Comparison of ENCODE assay signal across 9 mouse cellular contexts in the genomic region with DNA sequence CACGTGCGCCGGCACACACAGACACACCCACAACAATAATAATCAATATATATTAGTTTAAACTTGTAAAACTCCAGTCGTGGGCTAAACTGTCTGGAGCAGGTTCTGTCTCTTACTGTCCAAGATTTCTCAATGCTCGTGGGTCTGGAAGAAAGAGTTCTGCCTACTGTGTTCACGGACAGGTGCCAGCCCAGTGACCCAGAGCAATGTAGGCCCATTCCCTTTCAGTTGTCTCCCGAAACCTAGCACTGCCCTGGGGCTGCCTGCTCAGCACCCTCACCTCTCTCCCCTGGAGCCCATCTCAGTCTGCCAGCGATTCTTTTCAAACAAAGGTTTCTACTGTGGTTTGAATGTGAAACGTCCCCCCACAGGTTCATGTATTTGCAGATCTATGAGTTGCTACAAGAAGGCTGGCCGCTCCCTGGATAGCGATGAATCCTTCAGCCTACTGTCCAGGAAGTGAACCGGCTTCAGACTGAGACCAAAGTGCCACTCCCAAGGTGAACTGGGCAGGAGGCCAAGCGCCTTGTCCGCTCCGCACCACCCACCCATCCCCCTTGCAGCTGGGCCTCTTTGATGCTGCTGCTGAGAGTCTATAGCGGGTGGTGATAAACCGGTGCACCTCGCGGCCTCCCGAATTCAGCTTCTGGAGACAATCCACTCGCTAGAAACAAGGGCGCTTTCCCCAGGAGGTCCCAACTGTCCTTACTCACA. TPM values are rescaled to one million over a fixed set of nuclear protein-coding genes. Genes with fewer than 3 reads are reported as not detected.
DNase-seq lines count a peak whose midpoint lies in the region; ATAC-seq and TF ChIP-seq lines count a peak whose summit lies in the region.
"Had no signal": no experiment of that assay in that cellular context is flagged by ENCODE, and none has a peak within 500 bp of the region (broad histone marks: within the 10 kb centered on the region; RNA-seq: fewer than 3 reads in every experiment).

No protein-coding gene starts in this region.

- peaks cover 3% of the 10 kb centered on the region; the same call in 1 of the 2 replicates for H3K4me1 ChIP-seq in forebrain, embryonic 14.5 days (ENCODE audit: control insufficient read depth, insufficient read depth, low read length)
- H3K4me1 ChIP-seq in forebrain, embryonic 12.5 days: peaks cover 7% of the 10 kb centered on the region
- peaks cover 2% of the 10 kb centered on the region; the same call in 1 of the 2 replicates for H3K4me1 ChIP-seq in cerebellum, adult 2 months (ENCODE audit: control insufficient read depth, insufficient read depth, low read length)

- no peaks in the 10 kb centered on the region for H3K27me3 ChIP-seq in forebrain, embryonic 14.5 days (replicated peaks; ENCODE audit: control insufficient read depth, insufficient read depth, low read length)
- H3K27me3 ChIP-seq in forebrain, embryonic 12.5 days: peaks cover 37% of the 10 kb centered on the region
- H3K27me3 ChIP-seq in cerebellum, adult 2 months (ENCODE audit: control insufficient read depth, insufficient read depth, low read length): no peaks in the 10 kb centered on the region

- H3K36me3 ChIP-seq in forebrain, embryonic 14.5 days (ENCODE audit: control insufficient read depth, insufficient read depth, low read length): no peaks in the 10 kb centered on the region
- no peaks in the 10 kb centered on the region for H3K36me3 ChIP-seq in forebrain, embryonic 12.5 days (replicated peaks)
- H3K36me3 ChIP-seq: liver, embryonic 15.5 days had no signal

- H3K9me3 ChIP-seq in forebrain, embryonic 14.5 days (replicated peaks; ENCODE audit: control insufficient read depth, low read length): no peaks in the 10 kb centered on the region
- no peaks in the 10 kb centered on the region for H3K9me3 ChIP-seq in forebrain, embryonic 12.5 days
- H3K9me3 ChIP-seq: liver, embryonic 15.5 days had no signal

- no peak overlapping the region for H3K4me3 ChIP-seq in forebrain, embryonic 14.5 days (ENCODE audit: low read depth, low read length)
- no peak overlapping the region for H3K4me3 ChIP-seq in forebrain, embryonic 12.5 days (replicated peaks)
- no peak overlapping the region for H3K4me3 ChIP-seq in cerebellum, adult 2 months (replicated peaks; ENCODE audit: insufficient read depth, low read depth, low read length)
- H3K4me3 ChIP-seq: liver, embryonic 15.5 days had no signal

- no peak overlapping the region for H3K4me2 ChIP-seq in forebrain, embryonic 14.5 days (ENCODE audit: low read length)
- no peak overlapping the region for H3K4me2 ChIP-seq in forebrain, embryonic 12.5 days
- H3K4me2 ChIP-seq: liver, embryonic 15.5 days had no signal

- no peak overlapping the region for H3K27ac ChIP-seq in forebrain, embryonic 14.5 days (ENCODE audit: low read depth, low read length)
- H3K27ac ChIP-seq in forebrain, embryonic 12.5 days: no peak overlapping the region
- no peak overlapping the region for H3K27ac ChIP-seq in cerebellum, adult 2 months (ENCODE audit: insufficient read depth, low read length)
- H3K27ac ChIP-seq: liver, embryonic 15.5 days had no signal

- no peak overlapping the region for H3K9ac ChIP-seq in forebrain, embryonic 14.5 days (ENCODE audit: low read length)
- no peak overlapping the region for H3K9ac ChIP-seq in forebrain, embryonic 12.5 days
- H3K9ac ChIP-seq: liver, embryonic 15.5 days had no signal

- ATAC-seq in forebrain, embryonic 14.5 days: no peak
- ATAC-seq in forebrain, embryonic 12.5 days (ENCODE audit: low FRiP score): no peak
- ATAC-seq in inflammation-experienced regulatory T-cells, adult 6 months: no peak

- WGBS in forebrain, embryonic 14.5 days: 36% methylated on average over 22 of the region's 22 CpGs
- 36% methylated on average over 22 of the region's 22 CpGs for WGBS in forebrain, embryonic 12.5 days
- WGBS in large intestine, adult 2 months: 14% methylated on average over 22 of the region's 22 CpGs
- 43% methylated on average over 22 of the region's 22 CpGs for WGBS in cerebellum, adult 2 months

- DNase-seq in forebrain, embryonic 14.5 days (ENCODE audit: low spot score): peak; percentile 24
- DNase-seq in urinary bladder, postnatal 14 days (ENCODE audit: low spot score): peak; percentile 36
- no peak for DNase-seq in urinary bladder, adult 2 months (ENCODE audit: low spot score)
- DNase-seq in large intestine, adult 2 months (ENCODE audit: low read depth, low spot score): peak; percentile 10
- no peak for DNase-seq in cerebellum, adult 2 months
- no peak for DNase-seq in cerebellum, adult 18-20 months

- TF ChIP-seq CTCF in cerebellum, adult 2 months (IDR thresholded peaks at IDR 0.05; ENCODE audit: borderline replicate concordance, insufficient read depth, low read depth, low read length): no peak

- no peak for TF ChIP-seq POLR2A in cerebellum, adult 2 months (IDR thresholded peaks at IDR 0.05; ENCODE audit: borderline replicate concordance, insufficient read depth, low read length)

RNA-seq across cellular contexts. Expression of a gene that starts 36.5 kb away (rescaled TPM):
- not detected in 2 replicates for polyA plus RNA-seq in forebrain, embryonic 14.5 days (2014; fragmentation: Nextera tagmentation; extraction: Ambion mirVana)
- polyA plus RNA-seq in forebrain, embryonic 12.5 days (2016; fragmentation: Nextera tagmentation; extraction: Ambion mirVana): not detected in 2 replicates
- 0.27 and 0.29 TPM in 2 replicates for polyA plus RNA-seq in urinary bladder, adult 2 months (2012; rRNA removed)
- not detected in 2 replicates for polyA plus RNA-seq in large intestine, adult 2 months (2012; rRNA removed)
- not detected for polyA plus RNA-seq in inflammation-experienced regulatory T-cells, adult 6 months (2017; shearing (Covaris generic))
- polyA plus RNA-seq in cerebellum, adult 2 months (2012; rRNA removed): not detected in 2 replicates
- polyA plus RNA-seq: liver, embryonic 15.5 days had no signal

RNA-seq across cellular contexts. Expression of a gene that starts 44.6 kb away (rescaled TPM):
- polyA plus RNA-seq in forebrain, embryonic 14.5 days (2014; fragmentation: Nextera tagmentation; extraction: Ambion mirVana): 0.12 and 0.30 TPM in 2 replicates
- polyA plus RNA-seq in forebrain, embryonic 12.5 days (2016; fragmentation: Nextera tagmentation; extraction: Ambion mirVana): 0.19 and 0.22 TPM in 2 replicates
- 0.07 and 0.12 TPM in 2 replicates for polyA plus RNA-seq in urinary bladder, adult 2 months (2012; rRNA removed)
- 0.10 TPM in 1 of 2 replicates, not detected in the other for polyA plus RNA-seq in large intestine, adult 2 months (2012; rRNA removed)
- under 1 TPM in 1 of 3 experiments, not detected in 2; 0.16 TPM for polyA plus RNA-seq in inflammation-experienced regulatory T-cells, adult 6 months (2017; shearing (Covaris generic))
- polyA plus RNA-seq in cerebellum, adult 2 months (2012; rRNA removed): 0.07 and 0.13 TPM in 2 replicates
- polyA plus RNA-seq: liver, embryonic 15.5 days had no signal

RNA-seq across cellular contexts. Expression of a gene that starts 52.8 kb away (rescaled TPM):
- not detected in 2 replicates for polyA plus RNA-seq in forebrain, embryonic 14.5 days (2014; fragmentation: Nextera tagmentation; extraction: Ambion mirVana)
- polyA plus RNA-seq in forebrain, embryonic 12.5 days (2016; fragmentation: Nextera tagmentation; extraction: Ambion mirVana): 0.12 TPM in 1 of 2 replicates, not detected in the other
- 0.04 TPM in 1 of 2 replicates, not detected in the other for polyA plus RNA-seq in urinary bladder, adult 2 months (2012; rRNA removed)
- 0.11 and 0.19 TPM in 2 replicates for polyA plus RNA-seq in large intestine, adult 2 months (2012; rRNA removed)
- not detected for polyA plus RNA-seq in inflammation-experienced regulatory T-cells, adult 6 months (2017; shearing (Covaris generic))
- polyA plus RNA-seq in cerebellum, adult 2 months (2012; rRNA removed): 0.16 and 0.21 TPM in 2 replicates

Comparison
In these comparisons a context has a peak if more than half of its experiments do, and no peak if none do; other contexts are left out.
1. DNase-seq: peak in forebrain, embryonic 14.5 days (single experiment), urinary bladder, postnatal 14 days (single experiment) and large intestine, adult 2 months (single experiment); none in urinary bladder, adult 2 months (single experiment), cerebellum, adult 2 months (0 of 2) and cerebellum, adult 18-20 months (0 of 2).